Mouse (Mus musculus) intestine, embryonic 14.5 days (tissue): ENCODE results near the gene Cntnap5a. TPM values are rescaled to one million over a fixed set of nuclear protein-coding genes. Genes with fewer than 3 reads are reported as not detected.
A peak's percentile ranks its signal among the peaks of the same experiment; 100 is the strongest.

ENCODE experiments used
- ATAC-seq: fragments of 200-750 bp; cut with Nextera tagmentation; replicated peaks from 2 replicates; pipeline ENCODE4 v1.8.0; 2017; ENCODE audit warnings: low read depth, moderate number of reproducible peaks, moderate TSS enrichment, moderate library complexity; ENCODE audit not compliant: low FRiP score, low TSS enrichment
- DNase-seq: peaks from one replicate; pipeline ENCODE4 v3.0.0-alpha.2; 2018; ENCODE audit warnings: low spot score
- H3K27ac ChIP-seq: fragments of 300-500 bp; sonication (generic); 2 replicates; pipeline ENCODE4 v1.5.1; 2014; ENCODE audit warnings: low read depth, mild to moderate bottlenecking, control low read depth
- H3K27me3 ChIP-seq: fragments of 300-500 bp; sonication (generic); replicated peaks from 2 replicates; pipeline ENCODE4 v1.6.1; 2014; ENCODE audit warnings: low read length, control low read depth; ENCODE audit not compliant: control insufficient read depth, insufficient read depth
- H3K36me3 ChIP-seq: fragments of 300-500 bp; sonication (generic); 2 replicates; pipeline ENCODE4 v1.6.1; 2014; ENCODE audit warnings: low read length, control low read depth; ENCODE audit not compliant: control insufficient read depth, insufficient read depth
- H3K4me1 ChIP-seq: fragments of 300-500 bp; sonication (generic); replicated peaks from 2 replicates; pipeline ENCODE4 v1.6.1; 2014; ENCODE audit warnings: low read length, control low read depth, mixed read lengths; ENCODE audit not compliant: control insufficient read depth, insufficient read depth
- H3K4me2 ChIP-seq: fragments of 300-500 bp; sonication (generic); 2 replicates; pipeline ENCODE4 v1.6.1; 2014; ENCODE audit warnings: low read length
- H3K4me3 ChIP-seq: fragments of 300-500 bp; sonication (generic); 2 replicates; pipeline ENCODE4 v1.5.1; 2014; ENCODE audit warnings: low read depth, low read length, control low read depth, mixed read lengths
- H3K9ac ChIP-seq: fragments of 300-500 bp; sonication (generic); 2 replicates; pipeline ENCODE4 v1.6.1; 2014; ENCODE audit warnings: mild to moderate bottlenecking, low read length
- H3K9me3 ChIP-seq: fragments of 300-500 bp; sonication (generic); 2 replicates; pipeline ENCODE4 v1.6.1; 2016; ENCODE audit warnings: low read length, control low read depth; ENCODE audit not compliant: control insufficient read depth
- WGBS: fragments of 180-500 bp; shearing (Covaris S2); extraction: QIAGEN DNeasy Blood & Tissue Kit; methylation state at CpG from one replicate; pipeline ENCODE4 v1.1.7; 2014; 5-methylcytosine and 5-hydroxymethylcytosine counted together
- polyA plus RNA-seq: library from polyadenylated mRNA; unstranded; fragments of >200 nt; fragmentation: Nextera tagmentation; extraction: Ambion mirVana; gene quantifications from 2 replicates; pipeline ENCODE4 v1.2.1, GENCODE M21; 2014

Cntnap5a gene
- polyA plus RNA-seq: 0.04 and 0.08 TPM in 2 replicates

DNA sequence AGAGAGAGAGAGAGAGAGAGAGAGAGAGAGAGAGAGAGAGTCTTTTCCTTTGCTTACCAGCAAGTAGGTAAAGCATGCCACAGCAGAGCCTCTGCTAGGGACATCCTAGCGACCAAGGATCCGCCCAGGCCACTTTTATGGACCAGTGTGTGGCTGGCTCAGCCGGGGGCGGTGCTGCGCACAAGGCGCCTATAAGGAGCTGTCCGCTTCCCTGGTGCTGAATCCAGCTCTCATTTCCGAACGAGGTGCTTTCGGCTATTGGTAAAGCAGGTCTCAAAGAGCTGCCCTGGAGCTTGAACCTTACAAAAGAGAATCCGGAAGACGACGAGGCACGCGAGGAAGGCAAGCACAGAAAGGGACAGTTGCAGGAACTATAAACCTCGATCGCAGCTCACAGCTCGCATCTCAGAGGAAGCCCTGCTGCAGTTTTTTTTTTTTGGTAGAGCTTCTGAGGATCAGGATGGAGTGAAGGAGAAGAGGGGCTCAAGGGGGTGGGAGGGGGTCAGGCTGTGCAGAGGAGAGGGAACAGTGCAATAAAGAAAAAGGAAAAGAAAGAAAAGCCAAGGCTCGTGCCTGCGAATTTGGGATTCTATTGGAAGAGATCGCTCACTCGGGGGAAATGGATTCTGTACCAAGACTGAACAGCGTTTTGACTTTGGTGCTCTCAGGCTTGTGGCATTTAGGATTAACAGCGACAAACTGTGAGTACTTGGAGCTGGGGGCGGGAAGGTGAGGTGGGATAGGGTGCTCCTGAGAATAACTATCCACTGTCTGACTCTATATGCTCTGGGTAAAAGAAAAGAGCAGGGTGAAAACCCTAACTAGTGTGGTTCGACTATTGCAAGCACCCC, at the start of gene Cntnap5a:
Gene Cntnap5a, plus strand, starts transcription at position 239 of the 851 bp plus-strand sequence.
- no peak within 1 kb of the TSS for H3K9ac ChIP-seq
- DNase-seq (peak; percentile 93), ATAC-seq (peak; percentile 81; the same call in 1 of the 2 replicates)
- H3K27me3 ChIP-seq: no peaks in the 10 kb centered on the region
- WGBS: 12% methylated on average over 26 of the region's 26 CpGs
- no peaks in the 10 kb centered on the region for H3K36me3 ChIP-seq
- H3K9me3 ChIP-seq: no peaks in the 10 kb centered on the region
- H3K4me3 ChIP-seq: no peak within 1 kb of the TSS
- no peaks in the 10 kb centered on the region for H3K4me1 ChIP-seq
- no peak within 1 kb of the TSS for H3K4me2 ChIP-seq
- H3K27ac ChIP-seq: no peak within 1 kb of the TSS

DNA sequence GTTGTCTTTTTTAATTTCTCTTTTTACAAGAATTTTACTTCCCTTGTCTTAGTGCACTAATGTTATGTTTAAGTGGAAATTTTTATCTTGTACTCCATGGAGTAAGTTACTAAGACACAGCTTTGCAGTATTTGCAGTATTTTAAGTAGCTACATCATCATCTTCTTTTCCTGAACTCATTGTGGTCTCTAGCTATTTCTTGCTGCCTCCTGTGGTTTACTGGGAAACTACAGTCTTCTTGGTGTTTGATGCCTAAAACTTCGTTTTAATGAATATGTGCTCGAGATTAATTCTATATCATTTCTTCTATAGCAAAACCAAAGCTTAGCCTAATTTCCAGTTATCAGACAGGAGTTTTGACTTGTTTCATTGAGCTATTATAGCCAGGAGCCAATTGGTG, 37.6 kb upstream of the Cntnap5a start:
- H3K9ac ChIP-seq: no peak overlapping the region
- H3K4me2 ChIP-seq: no peak overlapping the region
- no peaks in the 10 kb centered on the region for H3K9me3 ChIP-seq
- DNase-seq: no peak
- H3K4me3 ChIP-seq: no peak overlapping the region
- no peak for ATAC-seq
- no peaks in the 10 kb centered on the region for H3K27me3 ChIP-seq
- H3K36me3 ChIP-seq: no peaks in the 10 kb centered on the region
- 80% methylated on average over 2 of the region's 2 CpGs for WGBS
- no peak overlapping the region for H3K27ac ChIP-seq
- no peaks in the 10 kb centered on the region for H3K4me1 ChIP-seq

DNA sequence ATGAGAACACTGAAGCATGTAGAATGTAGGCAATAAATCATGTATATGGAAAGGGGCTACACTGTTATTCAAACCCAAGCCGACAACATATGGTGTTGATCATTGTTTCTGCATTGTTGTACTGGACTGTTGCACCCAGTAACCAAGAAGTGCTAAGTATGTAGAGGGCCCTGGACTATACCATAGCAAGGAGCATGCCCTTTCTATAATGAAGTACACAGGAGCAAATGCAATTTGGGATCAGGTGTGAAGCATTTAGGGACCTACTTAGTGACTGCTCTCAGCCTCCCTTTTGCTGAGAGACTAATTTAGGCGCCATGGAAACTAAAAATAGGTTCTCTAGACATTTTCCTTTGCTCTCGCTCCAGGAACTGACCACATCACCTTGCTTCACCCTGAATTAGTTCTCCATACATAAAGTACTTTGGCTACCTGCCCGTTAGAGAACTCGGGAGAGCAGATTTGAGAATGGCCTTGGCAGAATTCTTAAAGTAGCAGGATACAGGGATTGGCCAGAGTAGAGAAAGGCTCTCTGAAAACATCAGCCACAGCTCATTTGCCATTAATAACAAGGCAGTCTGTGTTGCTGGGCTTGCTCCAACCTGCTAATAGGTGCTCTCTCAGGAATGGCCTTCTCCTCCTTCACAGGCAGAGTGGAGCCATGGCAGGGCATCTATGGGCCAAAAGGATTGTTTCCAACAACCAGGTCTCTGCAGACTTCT, 26.1 kb upstream of the Cntnap5a start:
- H3K9me3 ChIP-seq: no peaks in the 10 kb centered on the region
- 81% methylated on average over 5 of the region's 5 CpGs for WGBS
- DNase-seq (no peak), ATAC-seq (no peak)
- no peak overlapping the region for H3K4me3 ChIP-seq
- no peaks in the 10 kb centered on the region for H3K27me3 ChIP-seq
- no peak overlapping the region for H3K4me2 ChIP-seq
- no peaks in the 10 kb centered on the region for H3K4me1 ChIP-seq
- H3K27ac ChIP-seq: no peak overlapping the region
- H3K9ac ChIP-seq: no peak overlapping the region
- H3K36me3 ChIP-seq: no peaks in the 10 kb centered on the region

DNA sequence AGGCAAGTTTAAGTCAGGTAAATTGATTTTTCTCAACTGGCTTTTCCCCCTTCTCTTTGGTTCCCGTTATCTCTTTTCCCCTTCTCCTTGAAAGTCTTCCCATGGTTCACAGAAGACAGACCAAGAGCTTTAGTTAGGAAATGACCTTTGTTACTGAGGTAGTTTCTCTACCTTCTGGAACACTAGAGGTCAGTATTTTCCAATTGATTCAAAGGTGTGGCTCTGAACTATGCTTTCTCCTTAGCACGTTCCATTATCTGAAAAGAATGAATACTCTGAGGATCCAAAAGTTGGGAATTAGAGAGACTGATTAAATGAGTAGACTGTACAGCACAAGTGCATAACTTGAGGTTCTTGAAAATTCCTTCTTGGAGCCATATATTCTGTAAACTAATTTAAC, 1.9 kb downstream of the Cntnap5a start:
- no peak overlapping the region for H3K27ac ChIP-seq
- no peak overlapping the region for H3K4me3 ChIP-seq
- H3K27me3 ChIP-seq: no peaks in the 10 kb centered on the region
- H3K36me3 ChIP-seq: no peaks in the 10 kb centered on the region
- H3K9ac ChIP-seq: no peak overlapping the region
- H3K4me2 ChIP-seq: no peak overlapping the region
- no peaks in the 10 kb centered on the region for H3K4me1 ChIP-seq
- DNase-seq (no peak), ATAC-seq (no peak)
- H3K9me3 ChIP-seq: no peaks in the 10 kb centered on the region
- 41% methylated on average over 2 of the region's 2 CpGs for WGBS

DNA sequence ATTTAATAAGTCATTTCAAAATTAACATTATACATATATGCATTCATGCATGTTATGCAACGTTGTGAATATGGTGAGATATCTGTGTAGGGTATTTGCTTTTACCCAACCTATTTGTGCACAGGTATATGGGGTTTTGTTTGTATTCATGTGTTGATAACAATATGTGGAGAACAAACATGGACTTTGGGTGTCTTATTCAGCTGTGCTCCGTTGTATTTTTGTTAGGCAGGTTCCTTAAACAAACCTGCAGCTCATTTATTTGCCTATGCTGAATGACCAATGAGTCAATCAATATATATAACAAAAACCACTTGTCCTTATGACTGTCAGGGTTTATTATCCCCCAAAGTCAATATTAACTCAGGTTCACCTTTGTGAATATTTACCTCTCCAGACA, 15.2 kb downstream of the Cntnap5a start:
- Histone ChIP-seq H3K9ac (no peak overlapping the region), H3K27me3 (no peaks in the 10 kb centered on the region), H3K36me3 (no peaks in the 10 kb centered on the region), H3K4me1 (no peaks in the 10 kb centered on the region), H3K27ac (no peak overlapping the region), H3K9me3 (no peaks in the 10 kb centered on the region), H3K4me2 (no peak overlapping the region), H3K4me3 (no peak overlapping the region)
- ATAC-seq (no peak), DNase-seq (no peak)
- WGBS: 44% methylated on average over 2 of the region's 2 CpGs

DNA sequence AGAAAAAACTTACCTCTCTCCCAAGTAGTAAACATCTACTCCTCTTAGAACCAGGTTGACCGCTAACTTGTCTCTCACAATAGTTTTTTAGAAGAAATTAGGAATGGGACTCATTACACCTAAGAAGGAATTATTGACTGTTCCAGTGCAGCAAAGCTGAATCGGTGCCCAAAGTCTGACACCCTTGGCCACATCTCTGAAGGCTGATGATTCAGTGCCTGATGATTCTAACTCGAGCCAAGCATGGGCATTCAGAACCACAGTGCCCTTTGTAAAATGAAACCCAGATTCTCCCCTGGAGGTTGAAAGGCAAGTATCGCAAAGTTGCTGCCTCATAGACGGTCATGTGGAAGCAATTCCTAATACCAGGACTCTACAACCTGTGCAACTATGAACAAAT, 58.0 kb downstream of the Cntnap5a start:
- no peaks in the 10 kb centered on the region for H3K27me3 ChIP-seq
- WGBS: 82% methylated on average over 5 of the region's 5 CpGs
- no peak for DNase-seq
- no peak overlapping the region for H3K9ac ChIP-seq
- H3K9me3 ChIP-seq: no peaks in the 10 kb centered on the region
- no peak overlapping the region for H3K4me3 ChIP-seq
- no peak overlapping the region for H3K27ac ChIP-seq
- no peaks in the 10 kb centered on the region for H3K4me1 ChIP-seq
- no peaks in the 10 kb centered on the region for H3K36me3 ChIP-seq
- H3K4me2 ChIP-seq: no peak overlapping the region
- no peak for ATAC-seq

DNA sequence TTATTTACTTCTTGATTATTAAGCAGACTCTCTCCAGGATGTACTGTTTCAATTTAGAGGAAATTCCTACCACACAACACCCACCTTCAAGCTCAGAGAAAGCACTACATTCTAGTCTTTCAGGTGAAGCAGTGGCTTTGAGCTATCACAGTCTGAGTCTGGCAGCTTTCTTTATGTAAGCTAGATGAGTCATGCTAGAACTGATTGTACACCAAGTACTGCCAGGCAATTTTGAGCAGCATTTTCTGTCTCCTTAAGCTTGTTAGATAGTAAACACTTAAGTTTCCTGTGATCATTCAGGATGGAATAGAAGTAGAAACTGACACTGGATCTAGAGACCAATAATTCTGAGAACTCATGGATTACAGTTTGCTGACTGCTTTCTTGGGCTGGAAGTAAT, 61.0 kb downstream of the Cntnap5a start:
- no peak overlapping the region for H3K27ac ChIP-seq
- no peak overlapping the region for H3K4me2 ChIP-seq
- H3K4me3 ChIP-seq: no peak overlapping the region
- no peaks in the 10 kb centered on the region for H3K36me3 ChIP-seq
- H3K27me3 ChIP-seq: no peaks in the 10 kb centered on the region
- no peaks in the 10 kb centered on the region for H3K4me1 ChIP-seq
- ATAC-seq: no peak
- no peak for DNase-seq
- H3K9ac ChIP-seq: no peak overlapping the region
- no peaks in the 10 kb centered on the region for H3K9me3 ChIP-seq

DNA sequence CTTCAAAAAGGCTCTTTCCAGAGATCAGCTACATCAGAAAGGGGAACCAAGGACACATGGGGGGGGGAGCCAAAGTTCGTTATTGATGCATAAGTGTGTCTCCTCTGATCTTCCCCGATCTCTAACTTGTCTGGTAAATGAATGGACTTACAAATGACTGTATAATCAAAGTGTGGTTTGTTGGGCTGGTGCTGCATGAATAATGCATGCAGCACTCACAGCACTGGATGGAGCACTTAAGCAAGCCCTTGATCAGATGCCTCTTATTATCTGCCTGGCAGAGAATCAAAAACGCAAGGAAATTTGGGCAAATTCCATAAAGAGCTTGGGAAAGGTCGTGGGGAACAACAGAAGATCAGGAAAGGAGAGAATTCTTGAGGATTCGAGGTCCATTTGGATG, 100.2 kb downstream of the Cntnap5a start:
- Histone ChIP-seq H3K27ac (no peak overlapping the region), H3K9me3 (no peaks in the 10 kb centered on the region), H3K36me3 (no peaks in the 10 kb centered on the region), H3K27me3 (no peaks in the 10 kb centered on the region), H3K9ac (no peak overlapping the region), H3K4me3 (no peak overlapping the region), H3K4me2 (no peak overlapping the region), H3K4me1 (no peaks in the 10 kb centered on the region)
- DNase-seq (no peak), ATAC-seq (no peak)
- 66% methylated on average over 5 of the region's 5 CpGs for WGBS
